Mouse (Mus musculus) left cerebral cortex, postnatal 25 days (tissue): Measurements from ENCODE around the gene Vegfb. TPM values are rescaled to one million over a fixed set of nuclear protein-coding genes. Genes with fewer than 3 reads are reported as not detected.
A peak's percentile ranks its signal among the peaks of the same experiment; 100 is the strongest.

ENCODE experiments used
- DNase-seq, 2 experiments: peaks; one replicate each; pipeline ENCODE4 v3.0.0; 2022; ENCODE audit warnings: low spot score in 2 of 2, mixed read lengths in 1 of 2
- intact Hi-C: fragments of 180-260 bp; cut with DNase I; formaldehyde crosslinking; loops from one replicate; pipeline ENCODE4 v1.15.1; 2025
- total RNA-seq, 2 experiments: library from RNA; stranded (reverse); gene quantifications; 2 replicates each; pipeline ENCODE4 v1.2.3; 2021

Vegfb gene
- total RNA-seq, 2 experiments from 2014 or later, result 79.9 to 80.2 TPM

GRCm38 (mm10) chr19:6974211-6975205 lies 12.9 kb downstream of the Vegfb start, which contains the start of gene Ppp1r14b:
Gene Ppp1r14b (plus strand): TSS chr19:6974968.
- intact Hi-C loops, result loop anchor here (1.0 to 5.0 kb wide), 2 partner anchors 23 to 32 kb away; partner anchors contain the start of genes Bad and Gpr137
- peak; percentile 76 to 81 for DNase-seq

DNA sequence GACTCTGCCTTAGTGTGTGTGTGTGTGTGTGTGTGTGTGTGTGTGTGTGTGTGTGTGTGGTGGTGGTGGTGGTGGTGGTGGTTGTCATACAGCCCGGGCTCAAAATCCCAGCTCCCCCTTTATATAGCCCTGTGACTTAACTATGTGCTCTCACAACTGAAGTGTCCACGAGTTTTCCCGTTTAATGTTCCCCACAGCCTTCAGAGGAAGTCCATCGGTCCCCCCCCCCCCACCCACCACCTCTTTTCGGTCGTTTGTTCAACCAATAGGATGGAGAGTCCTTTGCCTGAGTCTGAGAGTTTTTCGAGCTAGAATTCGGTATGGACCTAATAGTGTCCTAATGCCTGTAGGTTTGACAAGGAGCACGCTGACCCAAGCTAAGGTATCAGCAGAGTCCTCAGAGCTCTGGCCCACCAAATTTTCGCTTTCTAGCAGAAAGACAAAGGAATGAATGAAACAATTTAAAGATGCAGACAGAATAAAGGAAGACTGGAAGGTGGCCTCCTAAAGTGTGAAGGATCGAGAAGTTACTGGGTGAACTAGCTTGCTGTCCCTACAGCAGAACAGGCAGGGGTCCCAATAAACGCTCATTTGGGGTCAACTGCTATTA lies 13.8 kb downstream of the Vegfb start:
- no peak for DNase-seq
- intact Hi-C loops, result loop anchor here (1.0 kb wide), 1 partner anchor 22 kb away; no protein-coding TSS in a partner anchor

GRCm38 (mm10) chr19:6972247-6972917 lies 15.1 kb downstream of the Vegfb start:
- DNase-seq, result no peak
- intact Hi-C loops, result no loop called here

DNA sequence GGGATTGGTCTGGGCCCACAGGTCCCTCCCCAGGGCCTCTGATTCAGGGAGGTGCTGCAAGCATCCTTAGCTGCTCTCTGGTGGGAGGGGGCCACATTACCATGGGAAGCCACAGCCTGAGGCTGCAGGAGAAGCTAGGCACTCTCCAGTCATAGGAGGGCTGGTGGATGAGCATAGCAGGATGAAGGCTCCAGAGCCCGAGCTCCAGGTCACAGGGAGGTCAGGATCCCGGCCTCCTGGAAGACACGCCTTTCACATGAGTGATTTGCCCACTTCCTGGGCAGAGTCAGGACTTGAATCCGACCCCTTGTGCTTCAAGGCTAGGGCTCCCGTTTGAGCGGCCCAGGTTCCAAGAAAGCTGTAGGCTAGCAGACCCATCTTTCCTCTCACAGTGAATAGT lies 15.8 kb downstream of the Vegfb start:
- intact Hi-C loops, result no loop called here
- DNase-seq, result no peak

- intact Hi-C loops, result no loop called here
- no peak for DNase-seq
Measured at GRCm38 (mm10) chr19:6970460-6971085, 16.9 kb downstream of the Vegfb start.

DNA sequence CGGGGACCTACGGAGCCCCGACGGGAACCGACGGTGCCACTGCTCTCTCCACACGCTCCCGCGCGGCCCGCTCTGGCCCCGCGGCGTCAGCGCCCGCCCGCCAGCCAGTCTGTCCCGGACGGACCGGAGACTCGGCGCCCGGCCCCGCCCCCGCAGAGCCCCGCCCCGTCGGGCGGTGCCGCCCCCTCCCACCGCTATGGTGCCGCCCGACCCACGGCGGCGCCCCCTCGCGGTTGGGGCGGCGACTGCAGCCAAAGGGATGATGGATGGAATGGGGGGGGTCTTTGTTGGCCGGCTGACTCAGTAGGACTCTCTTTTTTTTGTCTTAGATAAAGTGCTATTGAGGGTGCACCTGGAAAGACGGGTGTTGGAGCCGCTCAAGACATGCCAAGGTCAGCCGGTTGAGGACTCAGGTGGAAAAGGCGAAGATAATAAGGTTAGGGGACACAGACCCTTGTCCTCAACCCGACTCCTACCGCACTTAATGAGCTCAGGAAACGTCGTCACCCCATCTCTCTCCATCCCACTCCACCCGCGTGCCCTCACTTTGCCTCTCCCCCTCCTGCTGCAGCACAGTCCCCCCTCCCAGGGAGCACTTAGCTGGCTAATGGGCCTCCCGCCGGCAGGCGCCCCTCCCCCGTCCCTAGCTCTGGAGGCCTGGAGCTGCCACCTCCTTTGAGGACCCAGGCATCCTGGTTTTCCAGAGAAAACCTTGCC lies 17.6 kb downstream of the Vegfb start:
- intact Hi-C loops, result no loop called here
- no peak for DNase-seq

DNA sequence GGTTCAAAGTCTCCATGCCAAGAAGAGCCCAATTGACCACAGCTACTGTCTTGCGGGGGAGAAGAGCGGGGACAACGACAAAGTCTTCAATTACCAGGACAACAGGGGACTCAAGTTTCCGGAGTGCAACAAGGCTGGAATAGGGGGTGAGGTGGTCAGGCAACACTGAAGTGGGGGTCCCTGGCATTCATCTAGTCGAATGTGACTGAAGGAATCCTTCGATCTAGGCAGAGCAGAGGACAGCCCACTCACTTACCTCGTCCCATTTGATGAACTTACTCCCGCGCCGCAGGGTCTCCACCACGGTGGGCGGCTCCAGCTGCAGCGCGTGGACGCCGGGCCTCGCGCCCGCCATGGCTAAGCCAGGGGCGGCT lies 18.2 kb downstream of the Vegfb start:
- DNase-seq, result no peak
- intact Hi-C loops, result no loop called here

GRCm38 (mm10) chr19:6968491-6969271 lies 18.8 kb downstream of the Vegfb start:
- intact Hi-C loops, result no loop called here
- DNase-seq, result no peak

DNA sequence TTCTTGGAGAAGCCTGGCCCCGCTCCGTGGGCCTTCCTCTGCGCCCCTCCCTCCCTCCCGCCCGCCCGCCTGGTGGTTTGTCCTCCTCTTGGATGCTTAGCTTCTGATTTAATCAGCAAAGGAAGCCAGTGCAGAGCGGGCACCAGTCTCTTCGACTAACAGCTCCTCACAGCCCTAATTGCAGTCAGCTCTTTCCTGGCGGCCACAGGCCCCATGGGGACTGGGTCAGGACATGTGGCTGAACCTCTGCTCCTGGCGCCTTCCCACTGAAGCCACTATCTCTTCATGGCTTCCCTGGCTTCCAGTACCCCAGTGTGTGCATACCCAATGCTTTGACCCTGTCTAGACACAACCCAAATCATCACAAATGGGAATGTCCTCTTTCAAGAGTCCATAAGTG lies 31.0 kb downstream of the Vegfb start:
- intact Hi-C loops, result no loop called here
- no peak for DNase-seq

GRCm38 (mm10) chr19:6955424-6955823 lies 32.0 kb downstream of the Vegfb start:
- intact Hi-C loops, result no loop called here
- no peak for DNase-seq

DNA sequence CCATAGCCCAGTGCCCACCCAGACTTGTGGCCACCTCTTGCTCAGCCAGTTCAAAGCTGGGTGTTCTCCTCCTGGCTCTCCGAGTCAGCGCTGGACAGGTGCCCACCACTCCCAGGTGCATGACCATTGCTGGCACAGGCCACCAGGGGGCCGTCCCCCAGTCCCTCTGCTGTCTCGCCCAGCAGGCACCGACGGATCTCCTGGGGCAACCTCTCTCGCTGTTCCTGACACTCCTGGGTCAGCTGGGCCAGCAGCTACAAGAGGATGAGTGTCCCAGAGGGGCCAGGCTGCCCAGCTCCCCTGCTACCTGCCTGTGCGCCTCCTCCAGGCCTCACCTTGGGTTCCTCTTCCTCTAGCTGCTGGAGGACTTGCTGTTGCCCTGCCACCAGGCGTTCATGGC lies 33.4 kb downstream of the Vegfb start:
- DNase-seq, result no peak
- intact Hi-C loops, result no loop called here

- DNase-seq, result no peak
- intact Hi-C loops, result no loop called here
Measured at GRCm38 (mm10) chr19:6952712-6953037, 34.8 kb downstream of the Vegfb start.

DNA sequence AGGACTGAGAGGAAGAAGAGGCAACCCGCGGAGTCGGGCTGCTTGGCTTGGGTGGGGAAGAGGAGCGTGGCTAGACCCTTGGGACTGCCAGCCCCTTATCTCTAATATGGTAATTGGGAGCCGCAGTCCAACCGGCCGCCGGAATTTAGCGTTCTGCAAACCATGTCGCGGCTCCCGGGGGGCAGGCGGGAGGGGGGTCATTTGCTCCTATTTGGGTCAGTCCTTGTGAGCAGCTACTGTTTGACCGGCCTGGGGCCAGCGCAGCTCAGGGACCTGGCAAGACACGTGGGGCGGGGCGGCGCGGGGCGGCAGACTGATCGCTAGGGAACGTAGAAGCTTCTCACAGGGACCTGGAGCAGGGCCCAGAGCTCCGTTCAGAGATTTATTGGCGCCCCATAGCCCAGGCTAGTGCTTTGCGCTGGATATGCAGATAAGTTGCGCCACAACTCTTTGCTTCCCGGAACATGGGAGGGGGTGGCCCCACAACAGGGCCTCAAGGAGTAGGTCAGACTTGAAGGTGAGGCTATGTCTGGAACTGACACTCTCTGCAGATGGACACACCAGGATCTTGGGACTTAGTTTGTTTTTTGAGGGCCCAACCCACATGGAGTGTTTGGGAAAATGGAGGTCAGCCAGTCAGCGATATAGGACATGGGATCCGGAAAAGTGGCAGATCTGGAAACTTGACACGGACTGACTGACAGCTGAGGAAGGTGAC lies 35.3 kb downstream of the Vegfb start:
- intact Hi-C loops, result loop anchor here (1.0 kb wide), 3 partner anchors 10 to 29 kb away; partner anchors contain the start of genes Gpr137 and Ppp1r14b
- DNase-seq, result peak; percentile 56 to 74

DNA sequence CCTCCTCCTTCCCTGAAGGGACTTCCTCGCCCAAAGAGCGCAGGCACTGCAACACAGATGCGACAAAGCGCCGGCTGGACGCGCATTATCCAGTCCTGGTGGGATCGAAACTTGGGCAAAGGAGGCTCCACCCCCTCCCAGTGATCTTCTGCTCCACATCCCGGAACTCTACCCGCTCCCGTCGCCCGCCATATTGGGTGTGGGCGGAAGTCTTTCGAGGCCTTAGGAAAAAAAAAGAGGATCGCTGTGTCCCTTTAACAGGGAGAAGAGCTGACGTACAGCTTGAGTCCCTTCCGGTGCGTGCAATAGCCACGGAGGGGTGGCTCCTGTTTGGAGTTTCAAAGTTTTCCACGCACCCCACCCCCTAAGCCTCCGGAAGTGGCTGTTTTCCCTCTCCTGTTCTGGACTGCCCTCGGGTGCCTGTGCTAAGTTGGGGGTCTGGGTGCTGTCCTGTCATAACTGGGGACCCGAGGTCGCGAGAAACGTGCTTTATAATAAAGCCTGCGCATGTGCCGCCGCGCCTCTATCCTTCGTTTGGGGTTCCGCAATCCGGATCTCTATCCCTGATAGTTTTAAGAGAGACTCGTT lies 36.0 kb downstream of the Vegfb start:
- peak; percentile 88 to 98 for DNase-seq
- intact Hi-C loops, result loop anchor here (1.0 kb wide), 3 partner anchors 9 to 28 kb away; partner anchors contain the start of genes Gpr137 and Ppp1r14b

DNA sequence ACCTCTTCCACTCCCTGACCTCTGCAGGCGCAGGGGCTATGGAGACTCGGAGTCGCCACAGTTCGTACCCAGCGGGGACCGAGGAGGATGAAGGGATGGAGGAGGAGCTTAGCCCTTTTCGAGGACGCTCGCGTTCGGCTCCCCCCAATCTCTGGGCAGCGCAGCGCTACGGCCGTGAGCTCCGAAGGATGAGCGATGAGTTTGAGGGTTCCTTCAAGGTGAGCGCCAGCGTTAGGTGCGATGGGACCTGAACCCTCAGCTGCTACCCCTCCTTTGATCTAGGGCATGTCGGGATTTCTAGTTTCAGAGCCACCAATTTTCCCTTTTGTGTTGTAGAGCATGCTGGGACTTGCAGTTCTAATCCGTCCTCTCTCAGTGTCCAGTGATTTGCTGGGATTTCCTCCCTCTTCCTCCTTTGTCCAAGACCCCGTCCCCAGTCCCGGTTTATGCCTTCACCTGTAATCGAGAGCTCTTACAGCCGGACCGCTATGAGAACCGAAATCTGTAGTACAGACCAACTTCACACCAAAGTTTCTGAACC lies 36.8 kb downstream of the Vegfb start:
- intact Hi-C loops, result loop anchor here (1.0 kb wide), 3 partner anchors 8 to 27 kb away; partner anchors contain the start of genes Gpr137 and Ppp1r14b
- peak; percentile 45 to 77 for DNase-seq

DNA sequence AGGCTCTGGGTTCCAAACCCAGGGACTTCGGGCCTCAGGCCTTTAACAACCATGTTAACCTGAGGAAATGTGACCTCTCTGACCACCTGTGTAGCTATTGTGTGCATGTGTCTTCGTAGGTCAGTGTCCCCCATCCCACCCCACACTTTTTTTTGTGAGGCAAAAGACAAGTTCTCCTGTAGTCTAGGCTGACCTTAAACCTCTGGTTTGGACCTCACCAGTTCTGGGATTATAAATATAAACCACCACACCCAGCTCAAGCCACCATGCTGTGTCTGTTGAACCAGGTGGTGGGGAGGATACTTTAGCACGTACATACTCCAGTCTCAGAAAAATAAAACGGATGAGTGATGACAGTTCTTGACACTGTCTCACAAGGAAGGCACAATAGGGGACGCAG lies 37.5 kb downstream of the Vegfb start:
- no peak for DNase-seq
- intact Hi-C loops, result no loop called here

DNA sequence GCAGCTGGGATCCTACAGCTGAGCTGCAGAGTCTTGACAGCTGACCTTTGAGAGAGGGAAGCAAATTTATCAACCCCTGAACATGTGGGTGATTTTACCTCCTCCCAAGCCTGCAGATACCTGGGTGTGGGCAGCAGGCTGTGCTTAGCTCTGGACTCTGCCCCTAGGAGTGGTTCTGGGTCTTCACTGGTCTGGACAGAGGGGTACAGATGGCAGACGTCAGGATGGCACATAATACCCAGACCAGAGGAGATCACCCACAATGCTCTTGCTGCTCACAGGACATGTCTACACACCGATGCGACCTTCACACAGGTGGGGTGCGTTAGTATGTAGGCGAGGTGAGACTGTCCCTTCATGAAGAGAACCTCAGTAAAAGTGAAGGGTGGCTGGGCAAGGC lies 37.9 kb downstream of the Vegfb start:
- intact Hi-C loops, result no loop called here
- DNase-seq, result no peak
